Mouse (Mus musculus) testis, adult 2 months (tissue): Measurements from ENCODE around the gene Srxn1. TPM values are rescaled to one million over a fixed set of nuclear protein-coding genes. Genes with fewer than 3 reads are reported as not detected.
A peak's percentile ranks its signal among the peaks of the same experiment; 100 is the strongest.
"Not testable (repeated sequence)": the region's sequence is repeated elsewhere in the genome, so short reads cannot be mapped to it uniquely, and the experiment has no call there.

Experiments used
- H3K27ac ChIP-seq: fragments of 200-500 bp; 2 replicates; pipeline ENCODE4 v1.5.1; 2012; ENCODE audit warnings: low read depth, low read length; ENCODE audit not compliant: control insufficient read depth, insufficient read depth
- H3K27me3 ChIP-seq: fragments of 200-500 bp; 2 replicates; pipeline ENCODE4 v1.6.1; 2012; ENCODE audit warnings: mild to moderate bottlenecking, low read length, moderate library complexity; ENCODE audit not compliant: control insufficient read depth, insufficient read depth
- H3K36me3 ChIP-seq: fragments of 200-500 bp; 2 replicates; pipeline ENCODE4 v1.6.1; 2012; ENCODE audit warnings: mild to moderate bottlenecking, low read length; ENCODE audit not compliant: control insufficient read depth, insufficient read depth
- H3K4me1 ChIP-seq: fragments of 200-500 bp; 2 replicates; pipeline ENCODE4 v1.6.1; 2012; ENCODE audit warnings: low read length; ENCODE audit not compliant: control insufficient read depth, insufficient read depth
- H3K4me3 ChIP-seq: fragments of 200-500 bp; 2 replicates; pipeline ENCODE4 v1.5.1; 2012; ENCODE audit warnings: low read depth, mild to moderate bottlenecking, low read length, moderate library complexity, mixed read lengths; ENCODE audit not compliant: control insufficient read depth
- CTCF ChIP-seq: fragments of 200-500 bp; IDR thresholded peaks from 2 replicates; pipeline ENCODE4 v1.5.1; 2012; ENCODE audit warnings: low read depth, mild to moderate bottlenecking, inconsistent platforms, low read length, moderate library complexity; ENCODE audit not compliant: control insufficient read depth, insufficient read depth, insufficient replicate concordance
- POLR2A ChIP-seq: fragments of 200-500 bp; IDR thresholded peaks from 2 replicates; pipeline ENCODE4 v1.6.1; 2012; ENCODE audit warnings: low read depth, mild to moderate bottlenecking, inconsistent platforms, low read length, moderate library complexity; ENCODE audit not compliant: control insufficient read depth
- polyA plus RNA-seq: library from polyadenylated mRNA; depleted of rRNA; stranded (reverse); fragments of >200 nt; gene quantifications from 2 replicates; pipeline ENCODE4 v1.2.3, GENCODE M21; 2012; rRNA removed

Srxn1 gene
- 131 and 135 TPM in 2 replicates for polyA plus RNA-seq

GRCm38 (mm10) chr2:152105318-152106224 is at the start of gene Srxn1:
Srxn1 (plus strand) TSS chr2:152105516.
- TF ChIP-seq POLR2A = peak; percentile 62
- no peak for TF ChIP-seq CTCF
- Histone ChIP-seq H3K27ac (peak within 1 kb of the TSS; percentile 48; the same call in 1 of the 2 replicates), H3K4me1 (peaks cover 3% of the 10 kb centered on the region), H3K4me3 (peak within 1 kb of the TSS; percentile 86), H3K36me3 (no peaks in the 10 kb centered on the region), H3K27me3 (no peaks in the 10 kb centered on the region)

- no peak overlapping the region for H3K4me3 ChIP-seq
- TF ChIP-seq CTCF (no peak), POLR2A (no peak)
- H3K27me3 ChIP-seq = no peaks in the 10 kb centered on the region
- no peak overlapping the region for H3K27ac ChIP-seq
- H3K4me1 ChIP-seq = peaks cover 2% of the 10 kb centered on the region; the same call in 1 of the 2 replicates
- H3K36me3 ChIP-seq = no peaks in the 10 kb centered on the region
Observed at GRCm38 (mm10) chr2:152056368-152057251, 48.7 kb upstream of the Srxn1 start.

- TF ChIP-seq POLR2A (no peak), CTCF (no peak)
- Histone ChIP-seq H3K36me3 (no peaks in the 10 kb centered on the region), H3K27ac (no peak overlapping the region), H3K4me3 (no peak overlapping the region), H3K4me1 (peaks cover 2% of the 10 kb centered on the region; the same call in 1 of the 2 replicates), H3K27me3 (no peaks in the 10 kb centered on the region)
Observed at GRCm38 (mm10) chr2:152057252-152057563, 48.1 kb upstream of the Srxn1 start.

- H3K4me1 ChIP-seq, H3K27me3 ChIP-seq, H3K27ac ChIP-seq, H3K36me3 ChIP-seq, H3K4me3 ChIP-seq: not testable (repeated sequence)
Observed at GRCm38 (mm10) chr2:152062817-152063216, 42.5 kb upstream of the Srxn1 start.

- Histone ChIP-seq H3K27ac (no peak overlapping the region), H3K4me3 (no peak overlapping the region), H3K36me3 (no peaks in the 10 kb centered on the region), H3K4me1 (no peaks in the 10 kb centered on the region), H3K27me3 (no peaks in the 10 kb centered on the region)
- TF ChIP-seq POLR2A (no peak), CTCF (no peak)
Observed at GRCm38 (mm10) chr2:152068660-152069433, 36.5 kb upstream of the Srxn1 start.

GRCm38 (mm10) chr2:152069434-152069786 is 35.9 kb upstream of the Srxn1 start:
- H3K4me1 ChIP-seq = no peaks in the 10 kb centered on the region
- no peak overlapping the region for H3K27ac ChIP-seq
- no peaks in the 10 kb centered on the region for H3K27me3 ChIP-seq
- H3K36me3 ChIP-seq = no peaks in the 10 kb centered on the region
- H3K4me3 ChIP-seq = no peak overlapping the region
- TF ChIP-seq CTCF (no peak), POLR2A (no peak)

- no peak overlapping the region for H3K4me3 ChIP-seq
- H3K36me3 ChIP-seq = no peaks in the 10 kb centered on the region
- no peaks in the 10 kb centered on the region for H3K4me1 ChIP-seq
- H3K27ac ChIP-seq = no peak overlapping the region
- TF ChIP-seq POLR2A (no peak), CTCF (no peak)
- H3K27me3 ChIP-seq = no peaks in the 10 kb centered on the region
Observed at GRCm38 (mm10) chr2:152069941-152070340, 35.4 kb upstream of the Srxn1 start.
